Mouse (Mus musculus): ENCODE results near the gene Elf2. TPM values are rescaled to one million over a fixed set of nuclear protein-coding genes. Genes with fewer than 3 reads are reported as not detected.
"Not testable (repeated sequence)": the region's sequence is repeated elsewhere in the genome, so short reads cannot be mapped to it uniquely, and the experiment has no call there.

Gene Elf2
- total RNA-seq, 2 experiments from 2014 or later: 43.5 to 43.6 TPM

DNA sequence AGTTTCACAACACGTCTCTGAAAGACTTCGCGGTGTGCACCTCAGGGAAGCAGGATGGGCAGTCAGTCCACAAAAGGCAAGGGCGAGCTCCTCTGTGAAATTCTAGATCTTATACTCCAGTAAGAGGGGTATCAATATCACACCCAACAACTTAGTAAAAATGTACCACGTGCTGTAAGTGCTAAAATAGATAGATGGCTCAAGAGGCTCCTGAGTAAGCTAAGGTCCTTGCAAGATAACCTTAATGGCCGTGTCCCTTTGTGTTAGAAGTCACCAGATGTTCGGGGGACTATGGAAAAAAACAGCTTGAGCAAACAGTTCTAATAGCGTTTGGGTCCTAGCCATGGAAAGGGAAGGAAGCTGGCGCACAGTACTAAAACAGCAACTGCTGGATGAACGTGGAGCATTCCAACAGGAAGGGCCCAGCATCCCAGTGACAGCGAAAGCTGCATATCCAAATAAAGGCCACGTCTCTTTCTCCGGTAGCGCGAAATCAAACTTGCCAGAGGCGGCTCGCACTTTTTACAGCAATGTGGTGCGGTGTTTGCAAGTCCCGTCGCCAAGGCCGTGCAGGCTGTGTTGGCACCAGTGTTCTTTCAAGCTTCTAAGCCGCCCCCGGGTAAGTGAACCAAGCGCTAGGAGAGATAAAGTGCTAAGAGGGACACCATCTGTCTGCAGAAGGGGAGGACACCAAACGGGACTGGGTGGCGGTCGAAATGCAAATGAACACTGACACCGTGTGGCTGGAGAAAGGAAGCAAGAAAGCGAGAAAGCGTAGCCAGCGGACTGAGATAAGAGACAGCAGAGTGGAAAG, 24.4 kb upstream of the Elf2 start:
- DNase-seq: peak; percentile 70
- intact Hi-C loops (cut with DNase I; ENCODE audit: low total_unique reads): no loop called here

DNA sequence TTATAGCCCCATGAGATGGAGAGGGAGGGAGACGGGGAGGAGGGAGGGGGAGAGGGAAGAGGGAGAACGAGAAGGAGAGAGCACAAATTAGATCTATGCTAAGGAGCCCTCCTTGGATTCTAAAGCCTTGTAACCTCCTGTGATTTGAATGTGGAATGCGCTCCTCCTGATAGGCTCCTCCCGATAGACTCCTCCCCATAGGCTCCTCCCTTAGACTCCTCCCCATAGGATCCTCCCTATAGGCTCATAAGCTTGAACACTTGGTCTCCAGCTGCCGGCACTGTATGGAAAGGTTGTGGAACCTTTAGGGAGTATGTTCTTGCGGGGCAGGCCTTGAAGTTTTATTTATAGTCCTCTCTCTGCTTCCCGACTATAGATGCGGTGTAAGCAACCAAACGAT, 20.6 kb upstream of the Elf2 start:
- intact Hi-C loops (cut with DNase I; ENCODE audit: low total_unique reads): no loop called here

DNA sequence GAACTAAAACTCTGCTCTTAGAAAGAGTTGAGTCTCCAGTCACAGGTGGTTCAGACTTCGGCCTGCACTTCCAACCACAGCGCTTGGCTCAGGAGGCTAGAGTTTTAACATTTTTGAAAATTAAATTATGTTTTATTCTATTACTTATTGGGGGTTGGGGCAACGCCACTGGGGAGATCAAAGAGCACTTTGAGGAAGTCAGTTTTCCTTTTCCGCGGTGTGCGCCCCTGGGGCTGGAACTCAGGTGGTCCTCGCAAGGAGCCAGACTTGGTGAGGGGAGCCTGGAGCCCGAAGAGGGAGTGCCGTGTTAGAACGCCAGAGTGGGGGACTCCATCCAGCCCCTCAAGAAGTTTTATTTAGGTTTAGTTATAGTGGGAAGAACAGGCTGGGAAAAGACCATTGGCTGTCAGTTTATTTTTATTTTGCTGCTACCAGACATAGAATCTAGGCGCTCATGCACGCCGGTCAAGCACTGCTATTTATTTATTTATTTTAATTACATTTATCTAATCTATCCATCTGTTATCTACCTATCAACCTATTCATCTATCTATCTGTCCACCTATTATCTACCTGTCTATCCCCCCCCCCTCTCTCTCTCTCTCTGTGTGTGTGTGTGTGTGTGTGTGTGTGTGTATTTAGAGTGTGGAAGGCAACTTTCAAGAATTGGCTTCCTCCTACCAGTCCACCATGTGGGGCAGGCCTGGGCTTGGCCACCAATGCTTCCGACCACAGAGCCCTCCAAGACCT, 19.3 kb upstream of the Elf2 start:
- intact Hi-C loops (cut with DNase I; ENCODE audit: low total_unique reads): no loop called here

More for the DNA sequence above, 20.6 kb upstream of the Elf2 start:
- DNase-seq: no peak

DNA sequence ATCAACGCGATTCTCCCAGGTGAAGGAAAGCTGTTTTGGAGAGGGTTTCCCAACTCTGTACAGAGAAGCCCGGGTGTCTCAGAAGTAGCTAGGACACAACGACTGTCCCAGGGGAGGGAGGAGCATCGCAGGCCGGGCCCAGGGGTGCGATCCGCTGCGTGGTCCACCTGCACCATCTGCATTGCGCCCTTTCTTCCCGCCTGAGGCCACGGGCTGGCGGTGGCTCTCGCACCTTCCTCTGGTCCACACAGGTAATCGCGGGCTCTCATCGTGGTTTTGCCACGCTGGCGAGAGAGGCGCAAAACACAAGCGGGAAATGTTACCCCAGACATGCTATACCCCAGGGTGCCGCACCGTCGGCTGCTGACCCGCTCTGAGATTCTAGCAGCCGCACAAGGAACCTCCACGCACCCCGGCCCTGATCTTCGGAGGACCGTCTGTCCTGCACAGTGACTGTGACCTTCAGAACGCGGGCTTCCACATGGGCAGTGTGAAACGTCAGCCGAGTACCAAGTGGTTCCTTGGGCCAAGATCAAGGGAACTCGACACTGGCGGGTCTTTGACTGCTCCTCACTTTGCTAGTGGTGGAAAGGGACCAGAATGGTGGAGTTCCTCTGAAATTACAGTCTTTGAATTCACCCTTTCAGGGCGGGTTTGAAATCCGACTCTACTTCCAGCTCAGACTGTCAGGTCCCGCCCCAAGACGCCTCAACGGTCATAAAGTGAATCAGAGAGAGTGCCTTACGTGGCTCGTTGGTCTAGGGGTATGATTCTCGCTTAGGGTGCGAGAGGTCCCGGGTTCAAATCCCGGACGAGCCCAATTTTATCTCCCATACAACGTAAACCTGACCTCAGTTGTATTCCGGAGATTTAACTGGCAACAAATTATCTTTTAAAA, 18.4 kb upstream of the Elf2 start:
- intact Hi-C loops (cut with DNase I; ENCODE audit: low total_unique reads): no loop called here
- DNase-seq: peak; percentile 46

More for the DNA sequence above, 19.3 kb upstream of the Elf2 start:
- no peak for DNase-seq

DNA sequence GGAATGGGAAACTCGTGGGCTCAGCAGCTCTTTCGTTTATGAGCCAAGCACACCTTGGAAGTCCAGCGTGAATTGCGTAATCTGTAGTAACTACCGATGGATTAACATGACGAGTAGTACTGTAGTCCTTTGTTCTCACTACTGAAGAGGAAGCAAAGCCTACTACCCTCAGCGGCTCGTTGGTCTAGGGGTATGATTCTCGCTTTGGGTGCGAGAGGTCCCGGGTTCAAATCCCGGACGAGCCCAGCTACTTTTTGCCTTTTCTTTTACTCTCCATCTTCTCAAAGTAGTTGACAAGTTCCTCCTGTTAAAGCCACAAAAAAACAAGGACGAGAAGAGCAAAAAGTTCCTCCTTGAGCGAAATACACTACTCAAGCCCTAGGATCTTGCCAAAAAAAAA, 17.7 kb upstream of the Elf2 start:
- DNase-seq: peak; percentile 36
- intact Hi-C loops (cut with DNase I; ENCODE audit: low total_unique reads): no loop called here

DNA sequence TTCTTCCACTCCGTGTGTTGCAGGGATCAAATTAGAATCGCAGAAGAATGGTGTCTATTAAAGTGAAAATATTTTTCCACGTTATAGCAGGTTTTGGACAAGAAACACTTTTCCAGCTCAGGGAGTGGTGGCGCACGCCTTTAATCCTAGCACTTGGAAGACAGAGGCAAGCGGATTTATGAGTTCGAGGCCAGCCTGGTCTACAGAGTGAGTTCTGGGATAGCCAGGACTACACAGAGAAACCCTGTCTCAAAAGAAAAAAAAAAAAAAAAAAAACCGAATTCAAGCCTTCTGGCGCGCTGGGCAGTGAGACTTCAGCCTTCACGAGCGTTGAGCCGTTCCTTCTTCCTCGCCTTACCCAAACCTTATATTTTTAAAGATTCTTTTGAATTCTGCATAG, 17.2 kb upstream of the Elf2 start:
- intact Hi-C loops (cut with DNase I; ENCODE audit: low total_unique reads): no loop called here
- no peak for DNase-seq

DNA sequence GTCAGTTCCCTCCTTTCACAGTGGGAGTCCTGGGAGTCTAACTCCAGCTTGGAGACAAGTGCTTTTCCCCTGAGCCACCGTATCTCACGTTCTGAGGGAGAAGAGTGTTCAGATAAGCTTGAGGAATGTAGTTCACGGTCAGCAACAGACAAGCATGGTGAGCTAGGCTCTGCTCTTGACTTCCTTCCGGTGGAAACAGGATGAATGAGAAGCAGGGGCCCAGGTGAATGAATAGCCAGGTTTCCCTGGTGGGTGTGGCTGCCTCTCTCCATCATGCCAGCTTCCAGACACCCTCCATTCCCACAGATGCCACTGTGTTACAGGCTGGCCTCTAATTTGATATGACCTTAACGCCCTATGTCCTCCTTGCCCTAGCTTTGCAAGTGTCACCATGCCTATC, 16.6 kb upstream of the Elf2 start:
- intact Hi-C loops (cut with DNase I; ENCODE audit: low total_unique reads): no loop called here
- no peak for DNase-seq

DNA sequence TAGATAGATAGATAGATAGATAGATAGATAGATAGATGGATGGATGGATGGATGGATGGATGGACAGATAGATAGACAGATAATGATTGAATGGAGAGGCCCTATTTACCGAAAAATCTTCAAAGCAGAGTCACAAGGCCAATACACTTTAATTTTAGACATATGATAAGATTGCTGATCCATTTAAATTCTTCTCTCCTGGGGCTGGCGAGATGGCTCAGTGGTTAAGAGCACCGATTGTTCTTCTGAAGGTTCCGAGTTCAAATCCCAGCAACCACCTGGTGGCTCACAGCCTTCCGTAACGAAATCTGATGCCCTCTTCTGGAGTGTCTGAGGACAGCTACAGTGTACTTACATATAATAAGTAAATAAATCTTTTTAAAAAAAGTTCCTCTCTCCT, 14.5 kb upstream of the Elf2 start:
- intact Hi-C loops (cut with DNase I; ENCODE audit: low total_unique reads): loop anchor here (5.0 kb wide), 2 partner anchors 68 to 118 kb away; no protein-coding TSS in a partner anchor
- not testable (repeated sequence) for DNase-seq

DNA sequence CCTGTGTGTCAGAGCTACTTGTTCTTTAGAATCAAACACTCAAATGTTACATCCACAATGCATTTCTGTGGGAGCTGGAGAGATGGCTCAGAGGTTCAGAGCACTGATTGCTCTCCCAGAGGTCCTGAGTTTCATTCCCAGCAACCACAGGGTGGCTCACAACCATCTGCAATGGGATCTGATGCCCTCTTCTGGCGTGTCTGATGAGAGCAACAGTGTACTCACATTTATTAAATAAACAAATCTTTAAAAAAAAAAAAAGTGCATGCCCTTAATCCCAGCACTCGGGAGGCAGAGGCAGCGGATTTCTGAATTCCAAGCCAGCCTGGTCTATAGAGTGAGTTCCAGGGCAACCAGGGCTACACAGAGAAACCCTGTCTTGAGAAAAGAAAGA, 13.6 kb upstream of the Elf2 start:
- intact Hi-C loops (cut with DNase I; ENCODE audit: low total_unique reads): loop anchor here (5.0 kb wide), 2 partner anchors 67 to 117 kb away; no protein-coding TSS in a partner anchor

DNA sequence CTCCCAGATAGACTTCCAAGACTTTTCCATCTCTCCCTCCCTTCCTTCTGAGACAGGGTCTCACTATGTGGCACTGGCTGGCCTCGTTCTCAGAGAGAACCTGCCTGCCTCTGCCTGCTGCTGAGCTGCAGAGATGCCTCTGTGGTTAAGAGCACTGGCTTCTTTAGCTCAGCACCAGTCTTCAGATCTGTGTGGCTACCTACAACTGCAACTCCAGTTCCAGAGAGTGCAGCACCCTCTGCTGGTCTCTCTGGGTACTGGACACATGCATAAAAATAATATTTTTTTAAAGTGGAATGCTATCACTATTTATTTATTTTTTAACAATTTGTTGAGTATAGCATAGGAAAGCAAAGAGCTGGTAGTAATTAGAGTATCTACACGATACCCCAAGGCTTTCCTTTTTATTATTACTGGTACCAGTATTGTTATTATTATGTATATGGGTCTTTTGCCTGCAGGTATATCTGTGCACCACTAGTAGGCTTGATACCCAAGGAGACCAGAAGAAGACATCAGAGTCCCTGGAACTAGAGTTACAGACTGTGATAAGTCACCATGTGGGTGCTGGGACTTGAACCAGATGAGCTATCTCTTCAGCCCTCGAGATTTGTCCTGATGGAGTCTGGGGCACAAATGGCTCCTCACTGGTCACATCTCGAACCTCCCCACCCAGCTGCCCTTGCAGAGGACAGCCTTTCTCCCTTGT, 13.0 kb upstream of the Elf2 start:
- intact Hi-C loops (cut with DNase I; ENCODE audit: low total_unique reads): loop anchor here (5.0 kb wide), 2 partner anchors 66 to 116 kb away; no protein-coding TSS in a partner anchor
- DNase-seq: peak; percentile 40

More for the DNA sequence above, 13.6 kb upstream of the Elf2 start:
- DNase-seq: no peak

DNA sequence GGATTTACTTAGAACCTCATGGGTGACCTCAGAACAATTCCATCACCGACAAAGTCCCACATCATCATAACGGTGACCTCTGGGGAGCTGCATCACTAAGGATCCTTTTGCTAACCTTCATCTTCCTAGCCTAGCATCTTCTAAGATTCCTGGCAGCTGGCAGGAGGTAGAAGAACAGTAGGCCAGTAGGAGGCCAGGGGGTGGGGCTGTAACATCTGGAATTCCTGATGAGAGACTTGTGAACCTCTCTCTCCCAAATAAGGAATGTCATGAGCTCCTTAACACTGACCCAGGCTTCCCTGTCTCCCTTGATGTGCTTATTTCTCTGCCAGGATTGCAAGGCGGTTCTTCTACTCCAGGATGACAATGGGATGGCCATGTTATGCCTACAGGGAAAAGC, 10.3 kb upstream of the Elf2 start:
- intact Hi-C loops (cut with DNase I; ENCODE audit: low total_unique reads): loop anchor here (5.0 kb wide), 2 partner anchors 64 to 114 kb away; no protein-coding TSS in a partner anchor
- no peak for DNase-seq

DNA sequence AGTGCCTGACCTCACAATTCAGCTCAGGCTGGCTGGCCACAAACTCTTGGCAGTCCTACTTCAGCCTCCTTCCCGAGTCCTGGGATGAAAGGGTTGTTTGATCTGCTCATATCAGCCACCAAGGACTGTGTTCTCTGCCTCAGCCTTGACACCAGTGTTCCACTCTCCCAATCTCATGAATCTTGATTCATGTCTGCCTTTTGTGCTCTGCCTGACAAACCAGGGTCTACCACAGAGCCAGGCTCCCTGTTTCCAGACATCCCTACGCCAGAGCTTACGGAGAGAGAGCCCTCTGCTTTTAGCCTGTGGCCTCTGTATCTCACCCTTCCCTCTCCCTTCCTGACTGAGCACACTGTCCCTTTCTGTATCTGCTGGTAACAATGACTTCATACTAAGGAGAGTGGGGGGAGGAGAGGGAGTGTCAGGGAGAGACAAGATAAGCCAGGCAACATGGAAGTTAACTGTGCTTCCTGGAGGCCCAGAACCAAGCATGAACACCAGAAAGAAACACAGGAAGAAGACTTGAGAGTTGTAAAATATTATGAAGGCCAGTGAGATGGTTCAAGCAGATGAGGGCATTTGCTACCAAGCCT, 8.3 kb upstream of the Elf2 start:
- intact Hi-C loops (cut with DNase I; ENCODE audit: low total_unique reads): no loop called here
- DNase-seq: no peak

DNA sequence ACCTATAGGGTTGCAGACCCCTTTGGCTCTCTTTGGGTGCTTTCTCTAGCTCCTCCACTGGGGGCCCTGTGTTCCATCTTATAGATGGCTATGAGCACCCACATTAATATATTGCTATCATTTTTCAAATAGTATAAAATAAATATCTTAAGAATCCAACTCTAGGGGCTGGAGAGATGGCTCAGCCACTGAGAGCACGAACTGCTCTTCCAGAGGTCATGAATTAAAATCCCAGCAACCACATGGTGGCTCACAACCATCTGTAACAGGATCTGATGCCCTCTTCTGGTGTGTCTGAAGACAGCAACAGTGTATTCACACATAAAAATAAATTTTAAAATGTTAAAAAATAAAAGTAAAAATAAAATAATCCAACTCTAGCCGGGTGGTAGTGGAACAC, 4.6 kb upstream of the Elf2 start:
- DNase-seq; intact Hi-C loops (cut with DNase I; ENCODE audit: low total_unique reads): not testable (repeated sequence)

DNA sequence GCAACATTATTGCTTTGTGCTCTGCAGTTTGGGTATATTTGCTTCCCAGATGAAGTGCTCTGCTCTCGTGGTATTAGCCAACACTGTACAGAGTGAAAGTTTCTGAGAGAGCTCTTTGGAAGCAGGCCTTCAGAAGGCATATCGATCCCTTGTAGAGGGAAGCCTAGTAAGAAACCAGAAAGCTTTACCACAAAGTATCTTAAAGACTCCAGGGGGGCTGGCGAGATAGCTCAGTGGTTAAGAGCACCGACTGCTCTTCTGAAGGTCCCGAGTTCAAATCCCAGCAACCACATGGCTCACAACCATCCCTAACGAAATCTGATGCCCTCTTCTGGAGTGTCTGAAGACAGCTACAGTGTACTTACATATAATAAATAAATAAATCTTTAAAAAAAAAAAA, 3.7 kb upstream of the Elf2 start:
- intact Hi-C loops (cut with DNase I; ENCODE audit: low total_unique reads): not testable (repeated sequence)

DNA sequence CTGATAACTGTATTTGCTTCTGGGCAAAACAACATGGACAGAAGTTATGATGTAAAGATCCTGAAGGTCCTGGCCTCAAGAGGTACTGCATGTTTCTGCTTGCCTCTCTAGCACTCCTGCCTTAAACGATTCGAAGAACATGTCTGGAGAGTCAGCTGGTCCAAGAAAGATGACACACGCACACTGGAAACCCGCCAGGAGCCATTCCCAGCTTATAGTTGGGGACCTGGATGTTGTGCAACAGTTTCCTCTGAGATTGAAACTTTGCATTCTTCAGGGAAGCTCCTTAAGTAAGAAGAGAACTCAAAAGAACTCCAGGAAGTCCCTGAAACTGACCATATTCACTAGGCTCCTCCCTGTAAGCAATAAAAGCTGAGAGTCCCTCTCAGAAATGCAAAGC, 2.8 kb upstream of the Elf2 start:
- no peak for DNase-seq
- intact Hi-C loops (cut with DNase I; ENCODE audit: low total_unique reads): no loop called here

More for the DNA sequence above, 3.7 kb upstream of the Elf2 start:
- DNase-seq: not testable (repeated sequence)

DNA sequence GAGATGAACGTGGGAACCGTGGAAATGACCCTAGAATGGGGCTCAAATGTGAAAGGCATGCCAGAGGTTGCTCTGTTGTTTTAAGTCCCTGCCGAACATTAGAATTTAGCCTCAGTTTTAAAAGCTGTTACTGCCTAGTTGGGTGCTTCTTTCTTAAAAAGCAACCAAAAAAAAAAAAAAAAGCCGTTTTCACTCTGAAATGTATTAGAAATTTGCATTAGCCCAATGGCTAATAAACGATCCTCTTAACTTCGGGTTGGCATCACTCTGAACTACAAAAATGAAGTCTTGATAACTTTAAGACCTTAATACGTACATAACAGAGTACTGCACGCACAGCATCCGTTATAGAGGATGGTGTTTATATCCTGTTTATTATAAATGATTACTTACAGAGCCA, 1.7 kb upstream of the Elf2 start:
- intact Hi-C loops (cut with DNase I; ENCODE audit: low total_unique reads): no loop called here
- no peak for DNase-seq

DNA sequence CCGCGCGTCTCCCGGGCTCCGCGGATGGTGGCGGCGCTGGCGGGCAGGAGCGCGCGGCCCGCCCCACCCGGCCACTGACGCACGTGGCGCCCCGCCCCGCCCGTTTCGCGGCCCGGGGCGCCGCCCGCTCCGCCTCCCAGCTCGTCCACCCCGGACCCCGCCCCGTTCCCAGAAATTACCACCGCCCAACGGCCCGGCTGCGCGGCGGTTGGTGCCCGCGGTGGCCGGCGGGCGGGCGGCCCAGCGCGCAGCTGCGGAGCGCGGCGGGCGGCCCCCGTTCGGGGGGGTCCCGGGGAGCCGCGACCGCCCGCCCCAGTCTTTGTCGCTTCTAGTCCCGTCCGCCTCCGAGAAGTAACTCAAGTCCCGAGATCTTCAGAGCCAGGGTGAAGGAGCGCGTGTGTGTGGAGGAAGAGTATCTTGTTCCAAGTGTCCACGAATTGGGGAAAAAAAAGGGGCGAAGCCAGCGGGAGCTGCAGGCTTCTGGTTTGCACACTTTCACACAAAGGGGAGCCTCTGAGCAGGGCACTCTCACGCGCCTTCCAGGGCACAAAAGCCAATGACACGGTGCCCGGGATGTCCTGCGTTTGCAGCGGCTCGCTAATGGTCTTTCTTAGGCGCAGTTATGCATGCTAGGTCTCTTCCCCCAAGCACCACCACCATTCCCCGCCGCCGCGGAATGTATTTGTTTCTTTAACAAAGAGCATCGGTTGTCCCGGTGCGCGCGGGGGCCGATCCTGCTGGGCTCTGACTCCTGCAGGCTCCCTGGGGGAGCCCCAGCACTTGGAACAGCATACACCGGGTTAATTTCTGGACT, 1.0 kb upstream of the Elf2 start:
- intact Hi-C loops (cut with DNase I; ENCODE audit: low total_unique reads): no loop called here
- DNase-seq: peak; percentile 93
